9 mouse cellular contexts compared by ENCODE assay signal in genomic region chr15:84852457-84853070, GRCm38 (mm10). TPM values are rescaled to one million over a fixed set of nuclear protein-coding genes. Genes with fewer than 3 reads are reported as not detected.
DNase-seq lines count a peak whose midpoint lies in the region; ATAC-seq lines count a peak whose summit lies in the region.
"Had no signal": no experiment of that assay in that cellular context is flagged by ENCODE, and none has a peak within 500 bp of the region (broad histone marks: within the 10 kb centered on the region; RNA-seq: fewer than 3 reads in every experiment).

No protein-coding gene starts in this region.

- H3K4me2 ChIP-seq in heart, embryonic 12.5 days, result peak overlapping the region; percentile 91
- peak overlapping the region; percentile 100 for H3K4me2 ChIP-seq in kidney, embryonic 15.5 days
- peak overlapping the region; percentile 74 for H3K4me2 ChIP-seq in midbrain, embryonic 11.5 days

- no peak overlapping the region for H3K9ac ChIP-seq in heart, embryonic 12.5 days
- peak overlapping the region; percentile 61; the same call in 1 of the 2 replicates for H3K9ac ChIP-seq in kidney, embryonic 15.5 days
- peak overlapping the region; percentile 97 for H3K9ac ChIP-seq in midbrain, embryonic 11.5 days (ENCODE audit: low read length)

- H3K36me3 ChIP-seq in heart, embryonic 12.5 days, result no peaks in the 10 kb centered on the region
- no peaks in the 10 kb centered on the region for H3K36me3 ChIP-seq in kidney, embryonic 15.5 days
- H3K36me3 ChIP-seq in midbrain, embryonic 11.5 days (ENCODE audit: control insufficient read depth, insufficient read depth, low read length), result peaks cover 2% of the 10 kb centered on the region; the same call in 1 of the 2 replicates
- H3K36me3 ChIP-seq: G1E had no signal

- peak; percentile 95 for DNase-seq in heart, adult 11 months
- DNase-seq in heart, postnatal 25 days (ENCODE audit: low spot score), result no peak
- DNase-seq in cerebellum, postnatal 10 days, result peak; percentile 56 to 58
- DNase-seq in midbrain, embryonic 11.5 days (ENCODE audit: low spot score, missing footprints), result peak; percentile 92
- no peak for DNase-seq in retina, embryonic 14.5 days (ENCODE audit: low spot score)
- no peak for DNase-seq in urinary bladder, adult 2 months (ENCODE audit: low spot score)

- no peaks in the 10 kb centered on the region for H3K9me3 ChIP-seq in heart, embryonic 12.5 days (replicated peaks)
- no peaks in the 10 kb centered on the region for H3K9me3 ChIP-seq in kidney, embryonic 15.5 days (replicated peaks)
- H3K9me3 ChIP-seq in midbrain, embryonic 11.5 days (ENCODE audit: control insufficient read depth, low read length), result no peaks in the 10 kb centered on the region

- H3K4me3 ChIP-seq in heart, embryonic 12.5 days, result peak overlapping the region; percentile 63
- H3K4me3 ChIP-seq in kidney, embryonic 15.5 days (replicated peaks), result peak overlapping the region; percentile 64
- peak overlapping the region; percentile 80 for H3K4me3 ChIP-seq in midbrain, embryonic 11.5 days (ENCODE audit: low read depth, low read length)

- peaks cover 14% of the 10 kb centered on the region for H3K27me3 ChIP-seq in heart, embryonic 12.5 days (replicated peaks)
- H3K27me3 ChIP-seq in kidney, embryonic 15.5 days, result peaks cover 13% of the 10 kb centered on the region
- no peaks in the 10 kb centered on the region for H3K27me3 ChIP-seq in midbrain, embryonic 11.5 days (ENCODE audit: control insufficient read depth, insufficient read depth, low read length)

- no peak for ATAC-seq in heart, embryonic 12.5 days (ENCODE audit: insufficient number of reproducible peaks, low FRiP score)
- ATAC-seq in kidney, embryonic 15.5 days (replicated peaks; ENCODE audit: low FRiP score), result no peak
- ATAC-seq in midbrain, embryonic 11.5 days (ENCODE audit: low FRiP score), result no peak

- intact Hi-C loops in heart, postnatal 25 days (cut with DNase I), result no loop called here

- WGBS in heart, embryonic 12.5 days, result 20% methylated on average over 10 of the region's 10 CpGs
- WGBS in kidney, embryonic 15.5 days, result 11% methylated on average over 10 of the region's 10 CpGs
- whole genome bisulfite sequencing in midbrain, embryonic 11.5 days, result 6% methylated on average over 10 of the region's 10 CpGs

- H3K4me1 ChIP-seq in heart, embryonic 12.5 days (replicated peaks), result peaks cover 26% of the 10 kb centered on the region
- H3K4me1 ChIP-seq in kidney, embryonic 15.5 days, result peaks cover 41% of the 10 kb centered on the region
- peaks cover 35% of the 10 kb centered on the region for H3K4me1 ChIP-seq in midbrain, embryonic 11.5 days (ENCODE audit: control insufficient read depth, insufficient read depth, low read length)

- no peak overlapping the region for H3K27ac ChIP-seq in heart, embryonic 12.5 days (ENCODE audit: poor library complexity, severe bottlenecking)
- peak overlapping the region; percentile 84 for H3K27ac ChIP-seq in kidney, embryonic 15.5 days
- peak overlapping the region; percentile 98 for H3K27ac ChIP-seq in midbrain, embryonic 11.5 days (ENCODE audit: low read depth, low read length)

RNA-seq across cellular contexts. Expression of gene Phf21b, which starts 3.3 kb away (rescaled TPM):
- 1 to 10 TPM; 1.7 to 2.4 TPM for total RNA-seq in heart, postnatal 25 days (2021)
- 0.22 and 0.36 TPM in 2 replicates for polyA plus RNA-seq in heart, embryonic 12.5 days (2016; fragmentation: Nextera tagmentation; extraction: Ambion mirVana)
- 0.23 and 0.49 TPM in 2 replicates for polyA plus RNA-seq in kidney, embryonic 15.5 days (2015; fragmentation: Nextera tagmentation; extraction: Ambion mirVana)
- polyA plus RNA-seq in midbrain, embryonic 11.5 days (2014; fragmentation: Nextera tagmentation; extraction: Ambion mirVana), result 26.4 and 26.8 TPM in 2 replicates
- 1.9 and 3.9 TPM in 2 replicates for polyA plus RNA-seq in urinary bladder, adult 2 months (2012; rRNA removed)
- polyA plus RNA-seq: G1E had no signal

Comparison
In these comparisons a context has a peak if more than half of its experiments do, and no peak if none do; other contexts are left out.
1. DNase-seq: peak in heart, adult 11 months (single experiment), cerebellum, postnatal 10 days (2 of 2) and midbrain, embryonic 11.5 days (single experiment); none in heart, postnatal 25 days (single experiment), retina, embryonic 14.5 days (single experiment) and urinary bladder, adult 2 months (single experiment).
2. Peak in every context shown above with its lines, with median percentiles within 50 percentile points of each other: H3K4me2 ChIP-seq and H3K4me3 ChIP-seq.